Mouse (Mus musculus) ovary, postnatal 14 days (tissue): ENCODE measurements at regions not wholly inside any gene's neighbourhood (a gene's known extent, or its start where the extent isn't known, plus 50 kb on each side); places are given as distances from the start of the nearest gene placed in this dataset.

Experiments used
- DNase-seq: peaks from one replicate; pipeline ENCODE4 v3.0.0; 2022; ENCODE audit warnings: low spot score

DNA sequence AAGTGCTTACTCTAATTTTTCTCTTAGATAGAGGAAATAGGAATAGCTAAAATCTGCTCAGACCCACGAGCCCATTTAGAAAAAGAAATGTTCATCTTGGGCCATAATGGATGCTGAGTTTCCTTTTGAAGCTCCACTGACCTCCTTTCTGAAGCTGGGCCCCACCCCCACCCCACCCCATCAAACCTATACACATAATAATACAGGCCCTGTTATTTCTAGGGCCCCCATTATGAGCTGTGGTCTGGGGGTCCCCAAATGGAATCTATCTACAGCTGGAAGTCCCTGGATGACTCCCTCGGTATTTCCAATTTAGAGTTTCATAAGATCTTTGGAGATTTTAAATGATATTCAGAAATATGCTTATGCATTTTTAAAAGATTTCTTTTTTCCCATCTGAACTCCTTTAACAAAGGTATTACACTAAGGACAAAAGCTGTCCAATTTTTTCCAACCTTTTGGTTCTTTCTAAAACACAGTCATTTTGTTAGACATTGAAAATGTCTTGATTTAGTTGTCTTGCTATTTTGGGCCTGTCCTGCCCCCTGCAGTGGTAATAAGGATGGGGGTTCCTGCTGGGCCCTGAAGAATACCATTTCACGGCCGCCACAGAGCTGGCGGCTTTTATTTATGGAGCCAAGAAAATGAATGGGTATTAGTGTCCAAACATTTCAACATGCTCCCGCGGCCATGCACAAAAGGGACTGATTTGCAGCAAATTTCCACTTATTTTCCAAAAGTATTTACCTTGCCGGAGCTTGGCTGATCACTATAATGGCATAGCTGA is 363.1 kb downstream of the Nr2f2 start:
- DNase-seq = no peak

GRCm38 (mm10) chr7:69998756-69999155 is 367.8 kb downstream of the Nr2f2 start:
- DNase-seq = no peak

- DNase-seq = no peak
These were observed 371.8 kb downstream of the Nr2f2 start for GRCm38 (mm10) chr7:69994540-69995303.

DNA sequence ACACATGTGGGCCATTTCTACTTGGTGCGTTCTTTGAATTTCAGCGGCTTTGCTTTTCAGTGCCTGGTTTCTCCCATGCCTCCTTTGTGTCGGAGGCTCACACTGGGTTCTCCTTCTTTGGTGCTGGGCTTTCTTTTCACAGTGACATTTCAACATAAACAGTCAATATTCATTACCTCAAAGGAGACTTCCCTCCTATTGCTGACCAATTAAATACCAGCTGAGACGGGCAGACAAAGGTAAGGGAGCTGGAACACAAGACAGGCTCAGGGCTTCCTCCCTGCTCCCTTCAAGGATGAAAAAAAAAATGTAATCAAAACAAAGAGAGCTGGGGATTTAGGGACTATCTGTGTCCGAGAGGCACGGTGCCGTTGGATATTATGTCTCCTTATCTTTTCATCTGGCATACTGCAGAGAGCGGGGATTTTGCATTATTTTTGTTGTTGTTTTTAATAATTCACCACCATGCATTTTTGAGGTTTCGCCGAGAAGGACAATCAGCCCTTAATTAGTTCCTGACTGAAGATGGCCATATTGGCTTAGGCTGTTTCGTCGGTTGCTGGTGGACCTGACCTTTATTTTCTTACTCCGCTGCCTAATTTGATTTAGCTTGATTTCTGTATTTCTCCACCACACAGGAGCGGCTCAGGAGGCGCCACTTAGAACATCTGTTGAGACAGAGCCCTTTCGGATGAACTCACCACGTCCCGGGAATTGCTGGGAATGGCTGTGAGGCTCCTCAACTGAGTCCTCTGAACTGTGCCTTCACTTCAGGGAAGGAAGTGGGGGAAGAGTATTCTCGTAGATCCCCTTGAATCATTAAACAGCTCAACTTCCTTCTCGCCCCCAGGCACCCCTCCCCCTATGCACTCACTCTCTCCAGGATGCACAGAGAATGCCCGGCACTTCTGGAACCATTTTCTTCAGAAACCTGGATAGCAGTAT is 373.9 kb downstream of the Nr2f2 start:
- DNase-seq = no peak

- no peak for DNase-seq
These were observed 374.6 kb downstream of the Nr2f2 start for GRCm38 (mm10) chr7:69991982-69992381.

DNA sequence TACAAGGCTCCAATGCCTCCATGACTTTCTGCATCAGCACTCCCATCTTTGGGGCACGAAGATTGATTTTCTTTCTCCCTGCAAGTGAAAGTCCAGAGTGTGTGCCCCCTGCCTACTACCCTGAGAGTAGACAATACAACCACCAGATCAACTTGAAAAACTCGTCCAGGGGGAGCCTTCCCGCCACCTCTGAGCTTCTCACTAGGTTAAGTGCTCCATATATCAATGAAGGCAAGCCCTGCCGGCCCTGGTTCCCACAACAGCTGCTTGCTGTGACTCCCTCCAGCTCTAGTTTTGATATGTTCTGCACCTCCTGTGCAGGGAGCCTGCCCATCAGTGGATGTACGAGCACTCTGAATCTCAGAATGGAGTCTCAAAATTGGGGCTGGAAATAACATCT is 377.8 kb downstream of the Nr2f2 start:
- no peak for DNase-seq

DNA sequence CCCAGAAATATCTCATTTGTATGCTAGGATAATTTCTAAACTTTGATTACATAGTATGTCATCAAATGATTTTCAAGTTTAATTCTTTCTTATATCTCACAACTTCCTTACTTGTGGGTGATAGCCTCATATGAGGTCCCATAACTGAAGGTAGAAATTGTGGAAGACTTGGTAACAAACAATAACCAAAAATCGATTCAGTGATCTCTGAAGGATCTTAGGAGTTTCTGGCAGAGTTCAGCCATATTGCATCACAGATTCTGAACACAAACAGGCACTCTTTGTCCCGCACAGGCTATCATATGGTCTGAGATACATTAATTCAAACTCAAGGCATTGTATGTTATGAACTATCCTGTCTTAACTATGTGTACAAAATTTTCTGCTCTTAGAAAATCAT is 385.2 kb downstream of the Nr2f2 start:
- no peak for DNase-seq

GRCm38 (mm10) chr7:69976369-69976768 is 390.2 kb downstream of the Nr2f2 start:
- DNase-seq = no peak

- DNase-seq = no peak
These were observed 402.5 kb downstream of the Nr2f2 start for GRCm38 (mm10) chr7:69964002-69964401.

- DNase-seq = no peak
These were observed 416.3 kb downstream of the Nr2f2 start for GRCm38 (mm10) chr7:69950221-69950670.

GRCm38 (mm10) chr7:69949647-69950121 is 416.9 kb downstream of the Nr2f2 start:
- no peak for DNase-seq

- DNase-seq = no peak
These were observed 420.1 kb downstream of the Nr2f2 start for GRCm38 (mm10) chr7:69946396-69946795.

- no peak for DNase-seq
These were observed 424.7 kb downstream of the Nr2f2 start for GRCm38 (mm10) chr7:69941881-69942280.

DNA sequence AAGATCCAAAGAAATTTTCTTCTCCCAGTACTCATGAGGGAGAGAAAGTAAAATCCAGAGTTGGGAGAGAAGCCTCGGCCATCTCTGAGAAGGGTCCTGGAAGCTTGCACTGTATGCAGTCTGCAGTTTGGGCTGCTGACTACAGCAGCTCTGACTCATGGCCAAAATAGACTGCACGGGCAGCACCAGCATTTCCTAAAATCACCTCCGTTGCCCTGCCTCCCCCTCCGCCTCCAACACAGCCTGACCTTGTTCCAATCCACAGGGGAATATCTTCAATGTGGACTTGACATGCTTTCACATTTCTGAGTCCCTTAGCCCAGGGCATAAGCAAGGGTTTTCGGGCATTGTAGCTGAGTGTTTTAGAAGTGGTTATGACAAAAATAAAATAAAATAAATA is 441.3 kb downstream of the Nr2f2 start:
- no peak for DNase-seq

DNA sequence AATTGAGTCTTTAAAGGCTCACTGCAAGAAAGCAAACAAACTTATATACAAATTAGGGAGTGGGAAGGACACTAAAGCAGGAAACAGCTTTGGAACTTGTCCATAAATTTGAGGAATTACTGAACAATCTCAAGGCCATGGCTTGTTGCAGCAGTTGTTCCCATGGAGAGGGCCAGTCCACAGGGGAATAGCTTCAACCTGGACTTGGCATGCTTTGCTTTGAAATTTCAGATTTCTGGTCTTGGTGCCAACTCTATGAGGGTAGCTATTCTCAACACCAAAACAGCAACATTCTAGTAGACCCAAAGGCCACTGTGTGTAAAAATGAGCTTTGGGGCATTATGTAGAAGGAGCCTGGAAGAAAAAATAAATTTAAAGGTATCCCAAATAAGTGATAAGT is 442.0 kb downstream of the Nr2f2 start:
- DNase-seq = no peak

- no peak for DNase-seq
These were observed 454.8 kb downstream of the Nr2f2 start for GRCm38 (mm10) chr7:69911760-69912159.

DNA sequence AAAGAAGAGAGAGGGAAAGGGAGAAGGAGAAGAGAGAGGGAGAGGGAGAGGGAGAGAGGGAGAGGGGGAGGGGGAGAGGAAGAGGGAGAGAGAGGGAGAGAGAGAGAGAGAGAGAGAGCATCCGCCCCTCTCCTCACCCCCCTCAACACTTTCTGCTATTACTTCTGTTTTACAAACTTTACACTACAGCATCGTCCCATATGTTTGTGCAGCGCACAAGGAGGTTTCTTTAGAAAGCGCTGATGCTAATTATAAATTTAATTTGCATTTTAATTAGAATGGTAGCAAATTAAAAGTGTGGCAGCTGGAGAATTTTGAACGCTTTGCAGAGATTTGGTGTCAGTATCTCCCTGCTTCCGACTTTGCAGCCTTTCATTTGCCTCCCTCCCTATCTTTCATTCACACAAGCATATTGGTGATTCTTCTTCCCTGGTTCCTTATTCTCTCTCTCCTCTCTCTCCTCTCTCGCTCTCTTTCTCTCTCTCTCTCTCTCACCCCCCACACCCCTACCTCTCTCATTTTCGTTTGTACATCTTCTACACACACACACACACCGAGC is 476.0 kb downstream of the Nr2f2 start:
- no peak for DNase-seq

GRCm38 (mm10) chr7:69888251-69888650 is 478.3 kb downstream of the Nr2f2 start:
- no peak for DNase-seq

DNA sequence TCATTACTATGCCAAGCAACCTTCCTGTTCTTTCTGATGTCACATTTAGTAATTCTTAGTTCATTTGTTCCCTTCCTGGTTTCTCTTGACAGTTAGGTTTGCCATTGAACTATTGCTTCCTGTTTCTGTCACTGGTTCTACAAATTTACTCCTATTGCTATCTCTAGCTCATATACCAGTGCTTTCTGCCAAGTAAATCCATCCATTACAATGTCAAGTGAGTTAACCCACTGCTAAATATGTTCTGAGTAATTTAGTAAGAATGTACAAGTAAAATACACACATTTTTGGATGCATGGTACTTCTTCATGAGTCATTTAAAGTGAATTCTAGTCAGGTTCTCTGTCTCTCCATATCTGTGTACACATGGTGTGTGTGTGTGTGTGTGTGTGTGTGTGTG is 489.5 kb downstream of the Nr2f2 start:
- no peak for DNase-seq

DNA sequence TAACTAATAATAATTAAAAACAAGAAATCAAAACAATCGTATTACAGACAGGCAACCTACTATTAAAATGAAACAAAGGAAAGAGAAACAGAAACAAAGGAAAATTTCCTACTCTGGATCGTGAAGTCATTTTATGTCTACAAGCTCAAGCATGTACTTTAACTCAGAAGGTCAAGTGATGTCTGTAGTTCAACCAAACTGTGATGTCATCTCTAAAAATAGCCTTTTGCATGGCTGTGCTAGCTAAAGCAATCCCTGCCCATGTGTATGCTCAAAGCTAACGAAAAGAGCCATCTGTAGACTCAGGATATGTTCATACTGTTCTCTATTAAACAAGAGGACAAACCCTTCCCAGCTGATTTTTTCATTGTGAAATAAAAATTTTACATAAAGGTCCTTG is 500.7 kb downstream of the Nr2f2 start:
- DNase-seq = no peak

DNA sequence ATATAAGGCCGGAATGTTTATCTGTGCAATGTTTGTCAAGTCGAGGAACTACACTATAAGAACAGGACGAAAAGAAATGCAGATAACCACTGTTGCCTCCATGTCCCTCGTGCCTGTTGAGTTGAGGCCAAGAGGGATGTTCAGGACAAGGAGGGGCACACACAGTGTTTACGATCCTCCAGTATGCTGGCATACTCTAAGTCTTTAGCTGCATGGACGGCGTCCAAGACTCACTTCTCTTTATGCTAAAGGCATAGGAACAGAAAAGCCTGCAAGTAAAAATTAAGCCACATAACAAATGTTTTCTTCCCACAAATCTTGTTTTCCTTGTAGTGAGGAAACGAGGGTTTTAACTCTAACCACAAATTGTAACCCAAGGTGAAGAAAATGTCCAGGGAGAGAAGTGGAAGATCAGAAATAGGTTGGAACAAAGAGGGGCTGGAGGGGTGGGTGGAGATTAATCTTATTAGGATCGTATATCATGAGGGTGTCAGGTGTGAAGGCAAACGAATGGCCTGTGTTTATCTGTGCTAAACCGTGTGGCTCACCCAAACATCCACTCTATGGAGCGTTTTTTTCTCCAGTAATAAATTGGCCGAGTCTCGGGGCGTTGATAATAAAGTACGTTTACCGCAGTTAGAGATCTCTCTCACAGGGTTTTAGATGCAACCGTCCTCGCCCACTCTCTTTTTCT is 521.8 kb downstream of the Nr2f2 start:
- no peak for DNase-seq
